Mouse (Mus musculus) liver, postnatal 0 days (tissue): ENCODE measurements around the gene Kat2a.

ENCODE experiments used
- CTCF ChIP-seq: sonication (generic); IDR thresholded peaks from 2 replicates; pipeline ENCODE4 v1.5.1; 2016; ENCODE audit warnings: antibody characterized with exemption, low read depth
- EP300 ChIP-seq: IDR thresholded peaks from 2 replicates; pipeline ENCODE4 v1.6.1; 2016; ENCODE audit warnings: antibody characterized with exemption, low read depth, mild to moderate bottlenecking

- TF ChIP-seq CTCF (peak; percentile 42), EP300 (no peak)
Measured at GRCm38 (mm10) chr11:100759611-100760233, 47.5 kb upstream of the Kat2a start, which contains the start of gene Kcnh4.
